Mouse (Mus musculus) ES-E14 (cell line): ENCODE measurements at regions not wholly inside any gene's neighbourhood (a gene's known extent, or its start where the extent isn't known, plus 50 kb on each side); places are given as distances from the start of the nearest gene placed in this dataset.

Experiments used
- DNase-seq: peaks from one replicate; pipeline ENCODE4 v3.0.0-alpha.2; 2013; ENCODE audit warnings: low read depth, low spot score
- H3K27ac ChIP-seq: 2 replicates; pipeline ENCODE4 v1.5.1; 2012; ENCODE audit warnings: low read depth, mild to moderate bottlenecking, low read length, moderate library complexity, mixed read lengths; ENCODE audit not compliant: poor library complexity, insufficient read depth, severe bottlenecking
- H3K36me3 ChIP-seq: 2 replicates; pipeline ENCODE4 v1.6.1; 2012; ENCODE audit warnings: mild to moderate bottlenecking, low read length, moderate library complexity, mixed read lengths; ENCODE audit not compliant: control insufficient read depth, poor library complexity, insufficient read depth, severe bottlenecking
- H3K4me1 ChIP-seq, 2 experiments: fragments of 150-350 bp in 1 of 2; sonication (generic) in 1 of 2; 2 replicates each; pipeline ENCODE4 v1.6.1; 2012; ENCODE audit warnings: low read length in 2 of 2, mild to moderate bottlenecking in 1 of 2, mixed read lengths in 1 of 2; ENCODE audit not compliant: control insufficient read depth in 2 of 2, insufficient read depth in 2 of 2, poor library complexity in 1 of 2
- H3K4me3 ChIP-seq, 2 experiments: fragments of 150-350 bp in 1 of 2; sonication (generic) in 1 of 2; 2 replicates each; pipeline ENCODE4 v1.5.1; 2012; ENCODE audit warnings: low read length in 2 of 2, low read depth in 1 of 2, mild to moderate bottlenecking in 1 of 2, mixed read lengths in 1 of 2; ENCODE audit not compliant: insufficient read depth in 1 of 2, poor library complexity in 1 of 2, severe bottlenecking in 1 of 2
- H3K9ac ChIP-seq: 2 replicates; pipeline ENCODE4 v1.6.1; 2012; ENCODE audit warnings: low read depth, mild to moderate bottlenecking, low read length, mixed read lengths; ENCODE audit not compliant: poor library complexity, insufficient read depth, severe bottlenecking
- H3K9me3 ChIP-seq: fragments of 150-350 bp; sonication (generic); 2 replicates; pipeline ENCODE4 v1.6.1; 2012; ENCODE audit warnings: low read depth, mild to moderate bottlenecking, low read length; ENCODE audit not compliant: control insufficient read depth, insufficient read depth
- CHD2 ChIP-seq: IDR thresholded peaks from 2 replicates; pipeline ENCODE4 v1.6.1; 2014; ENCODE audit warnings: mild to moderate bottlenecking, low read depth, low read length, inconsistent platforms
- HCFC1 ChIP-seq: IDR thresholded peaks from 2 replicates; pipeline ENCODE4 v1.6.1; 2012; ENCODE audit warnings: low read length, inconsistent platforms, borderline replicate concordance; ENCODE audit not compliant: insufficient read depth
- MAFK ChIP-seq: IDR thresholded peaks from 2 replicates; pipeline ENCODE4 v1.6.1; 2014; ENCODE audit warnings: mild to moderate bottlenecking, low read depth, low read length, inconsistent platforms; ENCODE audit not compliant: insufficient read depth
- ZC3H11A ChIP-seq: IDR thresholded peaks from 2 replicates; pipeline ENCODE4 v1.6.1; 2012; ENCODE audit warnings: low read depth, mild to moderate bottlenecking, inconsistent platforms, low read length, borderline replicate concordance
- ZNF384 ChIP-seq: IDR thresholded peaks from 2 replicates; pipeline ENCODE4 v1.6.1; 2012; ENCODE audit warnings: low read depth, low read length, inconsistent platforms
- in situ Hi-C, 2 experiments: fragments of 600-800 bp; cut with MboI; formaldehyde crosslinking; loops; one replicate each; pipeline ENCODE4 v1.15.1; 2025; ENCODE audit warnings: low sequenced_read_pairs in 2 of 2, inconsistent platforms in 1 of 2; ENCODE audit not compliant: unreplicated experiment in 2 of 2

GRCm38 (mm10) chr3:18479557-18479956 lies 531.3 kb downstream of the Cypt12 start:
- H3K27ac ChIP-seq = no peak overlapping the region
- in situ Hi-C loops = no loop called here
- TF ChIP-seq MAFK (no peak), ZNF384 (no peak)

GRCm38 (mm10) chr3:18482006-18482405 lies 533.8 kb downstream of the Cypt12 start:
- H3K9me3 ChIP-seq = no peaks in the 10 kb centered on the region
- DNase-seq = no peak
- no peaks in the 10 kb centered on the region for H3K4me1 ChIP-seq
- H3K4me3 ChIP-seq = no peak overlapping the region
- H3K36me3 ChIP-seq = no peaks in the 10 kb centered on the region
- in situ Hi-C loops = no loop called here
- no peak overlapping the region for H3K27ac ChIP-seq
- TF ChIP-seq ZNF384 (no peak), CHD2 (no peak), ZC3H11A (no peak), MAFK (no peak), HCFC1 (no peak)
- H3K9ac ChIP-seq = no peak overlapping the region

More at GRCm38 (mm10) chr3:18479557-18479956, 531.3 kb downstream of the Cypt12 start:
- H3K4me3 ChIP-seq = no peak overlapping the region
- no peaks in the 10 kb centered on the region for H3K36me3 ChIP-seq
- H3K9me3 ChIP-seq = no peaks in the 10 kb centered on the region
- no peak overlapping the region for H3K9ac ChIP-seq
- H3K4me1 ChIP-seq = no peaks in the 10 kb centered on the region
- DNase-seq = no peak

GRCm38 (mm10) chr3:18488886-18489285 lies 540.7 kb downstream of the Cypt12 start:
- Histone ChIP-seq H3K9me3 (no peaks in the 10 kb centered on the region), H3K4me3 (no peak overlapping the region), H3K36me3 (no peaks in the 10 kb centered on the region), H3K9ac (no peak overlapping the region), H3K27ac (no peak overlapping the region), H3K4me1 (no peaks in the 10 kb centered on the region)
- TF ChIP-seq HCFC1 (no peak), ZNF384 (no peak), ZC3H11A (no peak), MAFK (no peak), CHD2 (no peak)
- no peak for DNase-seq
- in situ Hi-C loops = no loop called here

GRCm38 (mm10) chr3:18522562-18522961 lies 574.4 kb downstream of the Cypt12 start:
- peak; percentile 26 for DNase-seq
- TF ChIP-seq ZC3H11A (no peak), CHD2 (no peak), HCFC1 (no peak), ZNF384 (no peak), MAFK (no peak)
- peak overlapping the region; percentile 40; the same call in 1 of the 2 replicates for H3K27ac ChIP-seq
- in situ Hi-C loops = no loop called here
- peaks cover 0 to 4% of the 10 kb centered on the region in 2 experiments; a peak in 2 of 4 replicates for H3K4me1 ChIP-seq
- no peaks in the 10 kb centered on the region for H3K9me3 ChIP-seq
- no peak overlapping the region for H3K4me3 ChIP-seq
- H3K36me3 ChIP-seq = no peaks in the 10 kb centered on the region
- H3K9ac ChIP-seq = no peak overlapping the region

GRCm38 (mm10) chr3:18524011-18524410 lies 575.8 kb downstream of the Cypt12 start:
- no peak for DNase-seq
- peaks cover 0 to 4% of the 10 kb centered on the region in 2 experiments; a peak in 2 of 4 replicates for H3K4me1 ChIP-seq
- in situ Hi-C loops = no loop called here
- H3K4me3 ChIP-seq = no peak overlapping the region
- H3K9me3 ChIP-seq = no peaks in the 10 kb centered on the region
- H3K36me3 ChIP-seq = no peaks in the 10 kb centered on the region
- H3K27ac ChIP-seq = no peak overlapping the region
- TF ChIP-seq ZNF384 (no peak), ZC3H11A (no peak), HCFC1 (no peak), MAFK (no peak), CHD2 (no peak)
- H3K9ac ChIP-seq = no peak overlapping the region
